Comparison of ENCODE assay signal across 25 mouse cellular contexts in the genomic region with DNA sequence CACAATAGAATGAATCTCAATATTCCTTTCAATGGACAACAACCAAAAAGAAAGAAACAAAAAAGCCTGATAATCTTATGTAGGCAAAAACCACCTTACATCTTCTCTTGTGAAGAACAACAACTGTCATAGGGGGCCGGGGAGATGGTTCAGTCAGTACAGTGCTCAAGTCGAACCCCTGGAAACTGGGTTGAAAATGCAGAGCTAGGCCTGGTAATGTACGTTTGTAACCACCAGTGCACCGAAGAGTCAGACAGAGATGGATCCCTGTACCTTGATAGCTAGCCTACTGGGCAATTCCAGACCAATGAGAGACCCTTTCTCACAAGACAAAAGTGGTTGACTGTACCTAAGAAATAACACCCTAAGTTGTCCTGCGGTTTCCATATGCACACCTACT.
"Had no signal": no experiment of that assay in that cellular context is flagged by ENCODE, and none has a peak within 500 bp of the region (broad histone marks: within the 10 kb centered on the region; RNA-seq: fewer than 3 reads in every experiment).

No protein-coding gene starts in this region.

- H3K4me2 ChIP-seq: heart, embryonic 11.5 days; heart, embryonic 12.5 days; heart, embryonic 13.5 days; heart, embryonic 15.5 days; hindbrain, embryonic 12.5 days; hindbrain, embryonic 13.5 days; hindbrain, embryonic 14.5 days; hindbrain, embryonic 15.5 days; intestine, embryonic 15.5 days; kidney, embryonic 15.5 days had no signal

- H3K36me3 ChIP-seq: heart, embryonic 15.5 days; hindbrain, embryonic 10.5 days; hindbrain, embryonic 12.5 days; hindbrain, embryonic 13.5 days; hindbrain, embryonic 15.5 days; intestine, embryonic 15.5 days had no signal

- H3K9me3 ChIP-seq: heart, embryonic 10.5 days; heart, embryonic 12.5 days; heart, embryonic 13.5 days; heart, embryonic 15.5 days; hindbrain, embryonic 10.5 days; hindbrain, embryonic 12.5 days; hindbrain, embryonic 13.5 days; hindbrain, embryonic 15.5 days; intestine, embryonic 15.5 days; kidney, embryonic 15.5 days had no signal

- DNase-seq: heart, postnatal 10 days; heart, postnatal 14 days; heart, postnatal 36 days; heart, postnatal 4 days; layer of hippocampus, adult 9-11 months; layer of hippocampus, postnatal 36 days had no signal

- H3K27ac ChIP-seq: heart, embryonic 10.5 days; heart, embryonic 13.5 days; heart, embryonic 15.5 days; hindbrain, embryonic 10.5 days; hindbrain, embryonic 12.5 days; hindbrain, embryonic 13.5 days; hindbrain, embryonic 14.5 days; hindbrain, embryonic 15.5 days; hindbrain, postnatal 0 days; intestine, embryonic 15.5 days; kidney, embryonic 15.5 days; kidney, postnatal 0 days; layer of hippocampus, adult 2 months had no signal

- ATAC-seq: hindbrain, embryonic 16.5 days; hindbrain, postnatal 0 days; inflammation-experienced regulatory T-cells, adult 6 months; intestine, embryonic 15.5 days; intestine, embryonic 16.5 days; intestine, postnatal 0 days had no signal

- H3K9ac ChIP-seq: heart, embryonic 12.5 days; heart, embryonic 13.5 days; heart, embryonic 15.5 days; hindbrain, embryonic 12.5 days; hindbrain, embryonic 13.5 days; hindbrain, embryonic 14.5 days; hindbrain, embryonic 15.5 days; intestine, embryonic 15.5 days; kidney, embryonic 15.5 days had no signal

- H3K4me1 ChIP-seq: heart, embryonic 10.5 days; heart, embryonic 12.5 days; heart, embryonic 13.5 days; heart, embryonic 15.5 days; hindbrain, embryonic 10.5 days; hindbrain, embryonic 12.5 days; hindbrain, embryonic 13.5 days; hindbrain, embryonic 15.5 days; intestine, embryonic 15.5 days had no signal

- H3K4me3 ChIP-seq: heart, embryonic 10.5 days; heart, embryonic 12.5 days; heart, embryonic 13.5 days; heart, embryonic 15.5 days; hindbrain, embryonic 10.5 days; hindbrain, embryonic 12.5 days; hindbrain, embryonic 13.5 days; hindbrain, embryonic 15.5 days; intestine, embryonic 15.5 days; kidney, embryonic 15.5 days; layer of hippocampus, adult 2 months had no signal

- H3K27me3 ChIP-seq: heart, embryonic 12.5 days; heart, embryonic 13.5 days; heart, embryonic 15.5 days; hindbrain, embryonic 12.5 days; hindbrain, embryonic 13.5 days; hindbrain, embryonic 15.5 days; intestine, embryonic 15.5 days; kidney, embryonic 15.5 days had no signal
